Mouse (Mus musculus): ENCODE results near the gene Mmgt2. TPM values are rescaled to one million over a fixed set of nuclear protein-coding genes. Genes with fewer than 3 reads are reported as not detected.

The Mmgt2 gene
- polyA plus RNA-seq, 1 experiment from 2014 or later, result 43.5 TPM

GRCm38 (mm10) chr11:62699749-62700148, 51.3 kb downstream of the Mmgt2 start:
- Histone ChIP-seq H3K9ac (ENCODE audit: low read depth, low read length) (no peak overlapping the region), H3K4me1 (replicated peaks; ENCODE audit: control insufficient read depth, insufficient read depth, low read length) (no peaks in the 10 kb centered on the region), H3K36me3 (ENCODE audit: control insufficient read depth, insufficient read depth, low read length) (no peaks in the 10 kb centered on the region), H3K27me3 (ENCODE audit: control insufficient read depth, insufficient read depth, low read length) (no peaks in the 10 kb centered on the region), H3K4me2 (replicated peaks; ENCODE audit: low read depth, low read length) (no peak overlapping the region), H3K4me3 (ENCODE audit: low read depth, low read length) (no peak overlapping the region), H3K9me3 (ENCODE audit: control insufficient read depth, low read length) (no peaks in the 10 kb centered on the region), H3K27ac (ENCODE audit: low read depth, low read length) (no peak overlapping the region)
- DNase-seq (ENCODE audit: low spot score) (no peak), ATAC-seq (ENCODE audit: low FRiP score) (no peak)
- 77% methylated on average over 4 of the region's 4 CpGs for WGBS

- H3K4me2 ChIP-seq (replicated peaks; ENCODE audit: low read depth, low read length), result no peak overlapping the region
- no peak overlapping the region for H3K9ac ChIP-seq (ENCODE audit: low read depth, low read length)
- no peak for DNase-seq (ENCODE audit: low spot score)
- ATAC-seq (ENCODE audit: low FRiP score), result no peak
- 84% methylated on average over 1 of the region's 1 CpGs for WGBS
- no peaks in the 10 kb centered on the region for H3K4me1 ChIP-seq (replicated peaks; ENCODE audit: control insufficient read depth, insufficient read depth, low read length)
- no peaks in the 10 kb centered on the region for H3K9me3 ChIP-seq (ENCODE audit: control insufficient read depth, low read length)
- no peaks in the 10 kb centered on the region for H3K27me3 ChIP-seq (ENCODE audit: control insufficient read depth, insufficient read depth, low read length)
- H3K36me3 ChIP-seq (ENCODE audit: control insufficient read depth, insufficient read depth, low read length), result no peaks in the 10 kb centered on the region
- no peak overlapping the region for H3K4me3 ChIP-seq (ENCODE audit: low read depth, low read length)
- no peak overlapping the region for H3K27ac ChIP-seq (ENCODE audit: low read depth, low read length)
Measured at GRCm38 (mm10) chr11:62701218-62701617, 52.8 kb downstream of the Mmgt2 start.

- DNase-seq (ENCODE audit: low spot score) (no peak), ATAC-seq (ENCODE audit: low FRiP score) (no peak)
- Histone ChIP-seq H3K27me3 (ENCODE audit: control insufficient read depth, insufficient read depth, low read length) (no peaks in the 10 kb centered on the region), H3K27ac (ENCODE audit: low read depth, low read length) (no peak overlapping the region), H3K9ac (ENCODE audit: low read depth, low read length) (no peak overlapping the region), H3K36me3 (ENCODE audit: control insufficient read depth, insufficient read depth, low read length) (no peaks in the 10 kb centered on the region), H3K4me2 (replicated peaks; ENCODE audit: low read depth, low read length) (no peak overlapping the region), H3K4me1 (replicated peaks; ENCODE audit: control insufficient read depth, insufficient read depth, low read length) (no peaks in the 10 kb centered on the region), H3K9me3 (ENCODE audit: control insufficient read depth, low read length) (no peaks in the 10 kb centered on the region), H3K4me3 (ENCODE audit: low read depth, low read length) (no peak overlapping the region)
- WGBS, result 89% methylated on average over 2 of the region's 2 CpGs
Measured at GRCm38 (mm10) chr11:62706141-62706540, 57.7 kb downstream of the Mmgt2 start.

DNA sequence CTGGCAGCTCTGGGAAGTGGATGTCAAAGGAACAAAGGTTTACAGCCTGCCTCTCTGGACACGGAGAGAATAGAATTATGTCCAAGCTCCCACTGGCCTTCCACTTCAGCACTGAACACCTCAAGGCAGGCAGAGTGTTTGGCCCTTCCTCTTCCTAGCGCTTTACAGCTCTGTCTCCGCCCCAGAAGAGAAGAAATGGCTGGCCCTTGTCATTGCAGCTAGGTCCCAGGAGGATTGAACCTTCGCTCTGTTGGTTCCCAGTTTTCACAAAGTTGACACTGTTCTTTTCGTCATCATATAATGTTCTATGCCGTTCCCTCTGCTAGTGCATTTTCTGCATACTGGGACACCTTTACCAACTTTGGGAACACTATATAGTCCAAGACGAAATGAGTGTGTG, 59.8 kb downstream of the Mmgt2 start:
- no peak overlapping the region for H3K27ac ChIP-seq (ENCODE audit: low read depth, low read length)
- H3K36me3 ChIP-seq (ENCODE audit: control insufficient read depth, insufficient read depth, low read length), result no peaks in the 10 kb centered on the region
- H3K9me3 ChIP-seq (ENCODE audit: control insufficient read depth, low read length), result no peaks in the 10 kb centered on the region
- no peak overlapping the region for H3K4me2 ChIP-seq (replicated peaks; ENCODE audit: low read depth, low read length)
- H3K27me3 ChIP-seq (ENCODE audit: control insufficient read depth, insufficient read depth, low read length), result no peaks in the 10 kb centered on the region
- H3K4me3 ChIP-seq (ENCODE audit: low read depth, low read length), result no peak overlapping the region
- H3K4me1 ChIP-seq (replicated peaks; ENCODE audit: control insufficient read depth, insufficient read depth, low read length), result no peaks in the 10 kb centered on the region
- no peak for ATAC-seq (ENCODE audit: low FRiP score)
- whole genome bisulfite sequencing, result 83% methylated on average over 7 of the region's 7 CpGs
- no peak for DNase-seq (ENCODE audit: low spot score)
- H3K9ac ChIP-seq (ENCODE audit: low read depth, low read length), result no peak overlapping the region

DNA sequence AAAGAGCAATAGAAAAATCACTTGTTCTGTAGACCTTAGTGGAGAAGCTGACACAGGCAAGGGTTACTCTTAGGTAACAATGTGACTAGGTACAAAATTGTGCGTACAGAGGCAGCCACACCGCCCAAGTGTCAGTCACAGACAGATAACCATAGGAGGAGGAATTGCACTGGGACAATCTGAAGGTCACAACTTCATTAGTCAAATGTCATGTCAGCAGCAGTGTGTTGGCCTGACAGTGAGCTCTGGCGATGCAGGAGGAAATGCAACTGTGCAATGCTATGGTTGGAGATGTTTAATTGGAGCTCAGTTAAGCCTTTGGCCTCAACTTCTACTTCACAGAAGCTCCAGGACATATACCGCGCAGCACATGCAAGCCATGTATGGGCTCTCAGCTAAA, 62.2 kb downstream of the Mmgt2 start:
- Histone ChIP-seq H3K27me3 (ENCODE audit: control insufficient read depth, insufficient read depth, low read length) (no peaks in the 10 kb centered on the region), H3K36me3 (ENCODE audit: control insufficient read depth, insufficient read depth, low read length) (0 out of 2 replicates have a peak, but pooled peaks cover 3% of the 10 kb centered on the region), H3K27ac (ENCODE audit: low read depth, low read length) (no peak overlapping the region), H3K4me1 (replicated peaks; ENCODE audit: control insufficient read depth, insufficient read depth, low read length) (no peaks in the 10 kb centered on the region), H3K9me3 (ENCODE audit: control insufficient read depth, low read length) (no peaks in the 10 kb centered on the region), H3K9ac (ENCODE audit: low read depth, low read length) (no peak overlapping the region), H3K4me3 (ENCODE audit: low read depth, low read length) (no peak overlapping the region), H3K4me2 (replicated peaks; ENCODE audit: low read depth, low read length) (no peak overlapping the region)
- 88% methylated on average over 5 of the region's 5 CpGs for WGBS
- DNase-seq (ENCODE audit: low spot score), result no peak
- ATAC-seq (ENCODE audit: low FRiP score), result no peak

Other genes with a start within 250 kb of the Mmgt2 start
- gene Pigl, start 190.2 kb upstream of the Mmgt2 start, polyA plus RNA-seq (2014; fragmentation: Nextera tagmentation; extraction: Ambion mirVana), result 13.6 and 13.7 TPM in 2 replicates
- gene Ncor1, start 190.1 kb upstream of the Mmgt2 start, polyA plus RNA-seq (2014; fragmentation: Nextera tagmentation; extraction: Ambion mirVana), result 170 and 189 TPM in 2 replicates
- gene Cenpv, start 109.4 kb upstream of the Mmgt2 start, polyA plus RNA-seq (2014; fragmentation: Nextera tagmentation; extraction: Ambion mirVana), result 44.2 and 50.0 TPM in 2 replicates
- 3,694 and 3,897 TPM in 2 replicates for gene Ubb, start 97.5 kb upstream of the Mmgt2 start, polyA plus RNA-seq (2014; fragmentation: Nextera tagmentation; extraction: Ambion mirVana)
- 6.5 and 8.9 TPM in 2 replicates for gene Trpv2, start 74.2 kb upstream of the Mmgt2 start, polyA plus RNA-seq (2014; fragmentation: Nextera tagmentation; extraction: Ambion mirVana)
- gene Lrrc75a, start 141 bp upstream of the Mmgt2 start, polyA plus RNA-seq (2014; fragmentation: Nextera tagmentation; extraction: Ambion mirVana), result 16.2 and 16.7 TPM in 2 replicates
- 14.0 and 15.1 TPM in 2 replicates for gene Zfp287, start 83.2 kb downstream of the Mmgt2 start, polyA plus RNA-seq (2014; fragmentation: Nextera tagmentation; extraction: Ambion mirVana)
- gene Gm10428, start 104.4 kb downstream of the Mmgt2 start, polyA plus RNA-seq (2014; fragmentation: Nextera tagmentation; extraction: Ambion mirVana), result not detected in 2 replicates
- gene Zfp286, start 140.8 kb downstream of the Mmgt2 start, polyA plus RNA-seq (2014; fragmentation: Nextera tagmentation; extraction: Ambion mirVana), result 27.4 and 31.1 TPM in 2 replicates
- gene Trim16, start 171.6 kb downstream of the Mmgt2 start, polyA plus RNA-seq (2014; fragmentation: Nextera tagmentation; extraction: Ambion mirVana), result 5.3 and 6.4 TPM in 2 replicates
- 0.49 and 0.65 TPM in 2 replicates for gene Fbxw10, start 198.4 kb downstream of the Mmgt2 start, polyA plus RNA-seq (2014; fragmentation: Nextera tagmentation; extraction: Ambion mirVana)
- 41.7 and 53.0 TPM in 2 replicates for gene Tvp23b, start 230.8 kb downstream of the Mmgt2 start, polyA plus RNA-seq (2014; fragmentation: Nextera tagmentation; extraction: Ambion mirVana)